Comparison of ENCODE assay signal across 8 mouse cellular contexts in genomic region chr6:125661106-125661877, GRCm38 (mm10). TPM values are rescaled to one million over a fixed set of nuclear protein-coding genes. Genes with fewer than 3 reads are reported as not detected.
DNase-seq lines count a peak whose midpoint lies in the region; ATAC-seq and TF ChIP-seq lines count a peak whose summit lies in the region.

No protein-coding gene starts in this region.

- intact Hi-C loops in gastrocnemius, adult 2 months (cut with DNase I), result loop anchor here (2.0 kb wide), 1 partner anchor 40 kb away; no protein-coding TSS in a partner anchor

- ATAC-seq in liver, embryonic 13.5 days (ENCODE audit: low read depth), result no peak

- no peak overlapping the region for H3K9ac ChIP-seq in liver, embryonic 13.5 days

- TF ChIP-seq POLR2A in thymus, adult 2 months (IDR thresholded peaks at IDR 0.05; ENCODE audit: control insufficient read depth, extremely low read depth, insufficient read depth, low read length, poor library complexity), result no peak

- H3K4me1 ChIP-seq in thymus, adult 2 months (replicated peaks; ENCODE audit: control insufficient read depth, insufficient read depth, low read length), result no peaks in the 10 kb centered on the region
- no peaks in the 10 kb centered on the region for H3K4me1 ChIP-seq in liver, embryonic 13.5 days (replicated peaks)

- DNase-seq in thymus, adult 2 months, result peak; percentile 59
- no peak for DNase-seq in thymus, adult 18-20 months
- DNase-seq in cerebellum, adult 9-10 months, result peak; percentile 20
- DNase-seq in gastrocnemius, adult 2 months, result peak; percentile 78
- DNase-seq in kidney, postnatal 10 days, result peak; percentile 86
- DNase-seq in liver, embryonic 13.5 days, result peak; percentile 17
- peak; percentile 45 for DNase-seq in retina, adult 2 months (ENCODE audit: low read depth, low spot score)
- DNase-seq in thymus, postnatal 4 days, result peak; percentile 87

- H3K4me3 ChIP-seq in thymus, adult 2 months (ENCODE audit: control insufficient read depth, insufficient read depth, low read length), result no peak overlapping the region
- no peak overlapping the region for H3K4me3 ChIP-seq in gastrocnemius, adult 2 months
- no peak overlapping the region for H3K4me3 ChIP-seq in liver, embryonic 13.5 days (replicated peaks)

- H3K9me3 ChIP-seq in liver, embryonic 13.5 days (replicated peaks), result no peaks in the 10 kb centered on the region

- no peaks in the 10 kb centered on the region for H3K36me3 ChIP-seq in thymus, adult 2 months (ENCODE audit: control insufficient read depth, insufficient read depth, low read length)
- no peaks in the 10 kb centered on the region for H3K36me3 ChIP-seq in liver, embryonic 13.5 days

- 59% methylated on average over 14 of the region's 14 CpGs for WGBS in thymus, adult 2 months
- WGBS in liver, embryonic 13.5 days (ENCODE audit: insufficient replicate concordance), result 40% methylated on average over 14 of the region's 14 CpGs

- TF ChIP-seq CTCF in thymus, adult 2 months (IDR thresholded peaks at IDR 0.05; ENCODE audit: borderline replicate concordance, control insufficient read depth, extremely low read depth, insufficient read depth, low read length, poor library complexity), result peak; percentile 82; the same call in 1 of the 2 replicates
- TF ChIP-seq CTCF in gastrocnemius, adult 2 months (IDR thresholded peaks at IDR 0.05), result peak; percentile 96

- H3K4me2 ChIP-seq in liver, embryonic 13.5 days, result no peak overlapping the region

- no peaks in the 10 kb centered on the region for H3K27me3 ChIP-seq in thymus, adult 2 months (ENCODE audit: control insufficient read depth, insufficient read depth, low read length)
- no peaks in the 10 kb centered on the region for H3K27me3 ChIP-seq in liver, embryonic 13.5 days

- no peak overlapping the region for H3K27ac ChIP-seq in thymus, adult 2 months (ENCODE audit: control insufficient read depth, insufficient read depth, low read length)
- no peak overlapping the region for H3K27ac ChIP-seq in gastrocnemius, adult 2 months
- H3K27ac ChIP-seq in liver, embryonic 13.5 days, result no peak overlapping the region

RNA-seq across cellular contexts. Expression of gene Ano2, which starts 28.9 kb away (rescaled TPM):
- polyA plus RNA-seq in thymus, adult 2 months (2012; rRNA removed), result 0.07 and 0.08 TPM in 2 replicates
- not detected for total RNA-seq in gastrocnemius, adult 2 months (2021)
- polyA plus RNA-seq in liver, embryonic 13.5 days (2015; fragmentation: Nextera tagmentation; extraction: Ambion mirVana), result 0.13 and 0.18 TPM in 2 replicates

Comparison
In these comparisons a context has a peak if more than half of its experiments do, and no peak if none do; other contexts are left out.
1. DNase-seq: peak in thymus, adult 2 months (single experiment), cerebellum, adult 9-10 months (single experiment), gastrocnemius, adult 2 months (single experiment), kidney, postnatal 10 days (single experiment), liver, embryonic 13.5 days (single experiment), retina, adult 2 months (single experiment) and thymus, postnatal 4 days (single experiment); none in thymus, adult 18-20 months (0 of 2).